16 mouse cellular contexts compared by ENCODE assay signal in the genomic region with DNA sequence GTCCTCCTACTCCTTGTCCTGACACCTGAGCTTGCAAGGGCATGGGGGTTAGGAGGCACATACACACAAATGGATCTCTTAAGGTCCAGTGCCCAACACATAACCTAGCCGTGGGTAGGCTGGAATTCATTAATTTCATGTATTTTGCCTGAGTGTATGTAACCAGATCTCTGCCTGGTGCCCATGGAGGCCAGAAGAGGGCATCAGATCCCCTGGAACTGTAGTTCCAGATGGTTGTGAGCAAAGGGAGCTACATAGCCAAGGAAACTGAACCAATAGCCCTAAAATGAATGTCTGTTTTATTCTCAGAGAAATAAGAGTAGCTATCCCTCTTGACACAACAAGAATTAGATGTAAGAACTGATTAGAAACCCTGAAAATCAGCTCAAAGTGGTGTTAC. TPM values are rescaled to one million over a fixed set of nuclear protein-coding genes. Genes with fewer than 3 reads are reported as not detected.
DNase-seq lines count a peak whose midpoint lies in the region; ATAC-seq and TF ChIP-seq lines count a peak whose summit lies in the region.
"Had no signal": no experiment of that assay in that cellular context is flagged by ENCODE, and none has a peak within 500 bp of the region (broad histone marks: within the 10 kb centered on the region; RNA-seq: fewer than 3 reads in every experiment).

No protein-coding gene starts in this region.

- no peaks in the 10 kb centered on the region for H3K9me3 ChIP-seq in hindbrain, embryonic 13.5 days
- H3K9me3 ChIP-seq in hindbrain, embryonic 16.5 days (ENCODE audit: control insufficient read depth, low read length) = no peaks in the 10 kb centered on the region
- no peaks in the 10 kb centered on the region for H3K9me3 ChIP-seq in liver, postnatal 0 days (ENCODE audit: low read length)
- H3K9me3 ChIP-seq in liver, embryonic 11.5 days (ENCODE audit: control insufficient read depth, low read length) = no peaks in the 10 kb centered on the region
- H3K9me3 ChIP-seq: heart, embryonic 10.5 days; liver, embryonic 15.5 days; midbrain, embryonic 15.5 days had no signal

- peak; percentile 14; the same call in 1 of the 2 replicates for TF ChIP-seq CTCF in cerebellum, adult 2 months (IDR thresholded peaks at IDR 0.05; ENCODE audit: borderline replicate concordance, insufficient read depth, low read depth, low read length)
- TF ChIP-seq CTCF in liver, postnatal 0 days (IDR thresholded peaks at IDR 0.05; ENCODE audit: low read depth) = peak; percentile 42

- WGBS in cerebellum, adult 2 months = 31% methylated on average over 1 of the region's 1 CpGs
- 76% methylated on average over 1 of the region's 1 CpGs for WGBS in hindbrain, embryonic 13.5 days
- WGBS in hindbrain, embryonic 16.5 days = 48% methylated on average over 1 of the region's 1 CpGs
- WGBS in liver, postnatal 0 days (ENCODE audit: insufficient replicate concordance) = 72% methylated on average over 1 of the region's 1 CpGs
- WGBS in liver, embryonic 11.5 days = 89% methylated on average over 1 of the region's 1 CpGs

- H3K27ac ChIP-seq in cerebellum, adult 2 months (ENCODE audit: insufficient read depth, low read length) = no peak overlapping the region
- H3K27ac ChIP-seq in hindbrain, embryonic 13.5 days = no peak overlapping the region
- H3K27ac ChIP-seq in hindbrain, embryonic 16.5 days (ENCODE audit: low read depth, low read length) = no peak overlapping the region
- no peak overlapping the region for H3K27ac ChIP-seq in liver, postnatal 0 days (ENCODE audit: low read depth)
- H3K27ac ChIP-seq in liver, embryonic 11.5 days (ENCODE audit: low read depth, low read length) = no peak overlapping the region
- H3K27ac ChIP-seq: heart, embryonic 10.5 days; liver, embryonic 15.5 days; midbrain, embryonic 15.5 days had no signal

- TF ChIP-seq POLR2A in cerebellum, adult 2 months (IDR thresholded peaks at IDR 0.05; ENCODE audit: borderline replicate concordance, insufficient read depth, low read length) = no peak

- no peak for TF ChIP-seq EP300 in liver, postnatal 0 days (IDR thresholded peaks at IDR 0.05; ENCODE audit: low read depth)

- peak overlapping the region; percentile 19; the same call in 1 of the 2 replicates for H3K9ac ChIP-seq in hindbrain, embryonic 13.5 days
- H3K9ac ChIP-seq in hindbrain, embryonic 16.5 days (ENCODE audit: low read depth, low read length) = no peak overlapping the region
- H3K9ac ChIP-seq in liver, postnatal 0 days (replicated peaks) = no peak overlapping the region
- H3K9ac ChIP-seq in liver, embryonic 11.5 days (ENCODE audit: low read depth, low read length) = no peak overlapping the region
- H3K9ac ChIP-seq: liver, embryonic 15.5 days; midbrain, embryonic 15.5 days had no signal

- H3K4me3 ChIP-seq in cerebellum, adult 2 months (replicated peaks; ENCODE audit: insufficient read depth, low read depth, low read length) = no peak overlapping the region
- H3K4me3 ChIP-seq in hindbrain, embryonic 13.5 days = no peak overlapping the region
- no peak overlapping the region for H3K4me3 ChIP-seq in hindbrain, embryonic 16.5 days (ENCODE audit: low read length)
- no peak overlapping the region for H3K4me3 ChIP-seq in liver, postnatal 0 days (ENCODE audit: low read depth, low read length)
- no peak overlapping the region for H3K4me3 ChIP-seq in liver, embryonic 11.5 days (ENCODE audit: low read depth, low read length)
- H3K4me3 ChIP-seq: heart, embryonic 10.5 days; liver, embryonic 15.5 days; midbrain, embryonic 15.5 days had no signal

- H3K4me2 ChIP-seq in hindbrain, embryonic 13.5 days = no peak overlapping the region
- H3K4me2 ChIP-seq in hindbrain, embryonic 16.5 days (ENCODE audit: low read length) = no peak overlapping the region
- no peak overlapping the region for H3K4me2 ChIP-seq in liver, postnatal 0 days (ENCODE audit: low read depth, low read length)
- H3K4me2 ChIP-seq in liver, embryonic 11.5 days = no peak overlapping the region
- H3K4me2 ChIP-seq: liver, embryonic 15.5 days; midbrain, embryonic 15.5 days had no signal

- ATAC-seq in hindbrain, embryonic 13.5 days (ENCODE audit: low FRiP score) = no peak
- no peak for ATAC-seq in hindbrain, embryonic 16.5 days
- no peak for ATAC-seq in liver, postnatal 0 days
- no peak for ATAC-seq in liver, embryonic 11.5 days (replicated peaks; ENCODE audit: low FRiP score)
- ATAC-seq: midbrain, embryonic 15.5 days had no signal

- no peaks in the 10 kb centered on the region for H3K27me3 ChIP-seq in cerebellum, adult 2 months (ENCODE audit: control insufficient read depth, insufficient read depth, low read length)
- no peaks in the 10 kb centered on the region for H3K27me3 ChIP-seq in hindbrain, embryonic 13.5 days
- no peaks in the 10 kb centered on the region for H3K27me3 ChIP-seq in hindbrain, embryonic 16.5 days (replicated peaks; ENCODE audit: control insufficient read depth, insufficient read depth, low read length)
- H3K27me3 ChIP-seq in liver, postnatal 0 days (ENCODE audit: insufficient read depth, low read length) = no peaks in the 10 kb centered on the region
- H3K27me3 ChIP-seq in liver, embryonic 11.5 days (replicated peaks; ENCODE audit: control insufficient read depth, insufficient read depth, low read length) = no peaks in the 10 kb centered on the region
- H3K27me3 ChIP-seq: liver, embryonic 15.5 days; midbrain, embryonic 15.5 days had no signal

- no peak for DNase-seq in cerebellum, adult 2 months
- DNase-seq in cerebellum, adult 8-10 months = no peak
- no peak for DNase-seq in liver, postnatal 0 days
- no peak for DNase-seq in liver, embryonic 11.5 days (ENCODE audit: low spot score)
- DNase-seq in brain, adult 2 months (ENCODE audit: low read depth, low spot score) = peak; percentile 34
- no peak for DNase-seq in frontal cortex, postnatal 14 days (ENCODE audit: low spot score in 2 of 2)
- DNase-seq: adrenal gland, postnatal 36 days; cerebellum, postnatal 25 days; gastrocnemius, postnatal 14 days; lung, postnatal 4 days; thymus, postnatal 4 days had no signal

- H3K36me3 ChIP-seq in hindbrain, embryonic 13.5 days = peaks cover 46% of the 10 kb centered on the region
- H3K36me3 ChIP-seq in hindbrain, embryonic 16.5 days (ENCODE audit: control insufficient read depth, insufficient read depth, low read length) = peaks cover 7% of the 10 kb centered on the region
- H3K36me3 ChIP-seq in liver, postnatal 0 days (replicated peaks; ENCODE audit: insufficient read depth, low read length) = peaks cover 29% of the 10 kb centered on the region
- peaks cover 5% of the 10 kb centered on the region; the same call in 1 of the 2 replicates for H3K36me3 ChIP-seq in liver, embryonic 11.5 days (ENCODE audit: control insufficient read depth, insufficient read depth, low read length)

- H3K4me1 ChIP-seq in cerebellum, adult 2 months (ENCODE audit: control insufficient read depth, insufficient read depth, low read length) = no peaks in the 10 kb centered on the region
- peaks cover 6% of the 10 kb centered on the region; the same call in 1 of the 2 replicates for H3K4me1 ChIP-seq in hindbrain, embryonic 13.5 days (replicated peaks)
- no peaks in the 10 kb centered on the region for H3K4me1 ChIP-seq in hindbrain, embryonic 16.5 days (ENCODE audit: control insufficient read depth, insufficient read depth, low read depth, low read length)
- H3K4me1 ChIP-seq in liver, postnatal 0 days (ENCODE audit: insufficient read depth) = no peaks in the 10 kb centered on the region
- H3K4me1 ChIP-seq in liver, embryonic 11.5 days (replicated peaks; ENCODE audit: control insufficient read depth, insufficient read depth, low read length) = no peaks in the 10 kb centered on the region
- H3K4me1 ChIP-seq: liver, embryonic 15.5 days; midbrain, embryonic 15.5 days had no signal

RNA-seq across cellular contexts. Expression of a gene that starts 26.2 kb away (rescaled TPM):
- 0.43 and 0.51 TPM in 2 replicates for polyA plus RNA-seq in cerebellum, adult 2 months (2012; rRNA removed)
- polyA plus RNA-seq in hindbrain, embryonic 13.5 days (2015; fragmentation: Nextera tagmentation; extraction: Ambion mirVana) = 1.4 and 3.8 TPM in 2 replicates
- 1.1 and 2.3 TPM in 2 replicates for polyA plus RNA-seq in hindbrain, embryonic 16.5 days (2015; fragmentation: Nextera tagmentation; extraction: Ambion mirVana)
- 0.52 and 2.0 TPM in 2 replicates for polyA plus RNA-seq in liver, postnatal 0 days (2015; fragmentation: Nextera tagmentation; extraction: Ambion mirVana)
- 2.1 and 6.8 TPM in 2 replicates for polyA plus RNA-seq in liver, embryonic 11.5 days (2014; fragmentation: Nextera tagmentation; extraction: Ambion mirVana)

RNA-seq across cellular contexts. Expression of a gene that starts 31.5 kb away (rescaled TPM):
- 12.5 and 12.9 TPM in 2 replicates for polyA plus RNA-seq in cerebellum, adult 2 months (2012; rRNA removed)
- 13.7 and 13.8 TPM in 2 replicates for polyA plus RNA-seq in hindbrain, embryonic 13.5 days (2015; fragmentation: Nextera tagmentation; extraction: Ambion mirVana)
- polyA plus RNA-seq in hindbrain, embryonic 16.5 days (2015; fragmentation: Nextera tagmentation; extraction: Ambion mirVana) = 12.3 and 13.6 TPM in 2 replicates
- polyA plus RNA-seq in liver, postnatal 0 days (2015; fragmentation: Nextera tagmentation; extraction: Ambion mirVana) = 5.2 and 5.3 TPM in 2 replicates
- polyA plus RNA-seq in liver, embryonic 11.5 days (2014; fragmentation: Nextera tagmentation; extraction: Ambion mirVana) = 11.0 and 11.7 TPM in 2 replicates

RNA-seq across cellular contexts. Expression of a gene that starts 59.1 kb away (rescaled TPM):
- 98.5 and 102 TPM in 2 replicates for polyA plus RNA-seq in cerebellum, adult 2 months (2012; rRNA removed)
- 122 TPM in 2 replicates for polyA plus RNA-seq in hindbrain, embryonic 13.5 days (2015; fragmentation: Nextera tagmentation; extraction: Ambion mirVana)
- 88.5 and 101 TPM in 2 replicates for polyA plus RNA-seq in hindbrain, embryonic 16.5 days (2015; fragmentation: Nextera tagmentation; extraction: Ambion mirVana)
- polyA plus RNA-seq in liver, postnatal 0 days (2015; fragmentation: Nextera tagmentation; extraction: Ambion mirVana) = 69.3 and 71.1 TPM in 2 replicates
- polyA plus RNA-seq in liver, embryonic 11.5 days (2014; fragmentation: Nextera tagmentation; extraction: Ambion mirVana) = 161 TPM in 2 replicates
